Mouse (Mus musculus): ENCODE measurements at regions not wholly inside any gene's neighbourhood (a gene's known extent, or its start where the extent isn't known, plus 50 kb on each side); places are given as distances from the start of the nearest gene placed in this dataset.

DNA sequence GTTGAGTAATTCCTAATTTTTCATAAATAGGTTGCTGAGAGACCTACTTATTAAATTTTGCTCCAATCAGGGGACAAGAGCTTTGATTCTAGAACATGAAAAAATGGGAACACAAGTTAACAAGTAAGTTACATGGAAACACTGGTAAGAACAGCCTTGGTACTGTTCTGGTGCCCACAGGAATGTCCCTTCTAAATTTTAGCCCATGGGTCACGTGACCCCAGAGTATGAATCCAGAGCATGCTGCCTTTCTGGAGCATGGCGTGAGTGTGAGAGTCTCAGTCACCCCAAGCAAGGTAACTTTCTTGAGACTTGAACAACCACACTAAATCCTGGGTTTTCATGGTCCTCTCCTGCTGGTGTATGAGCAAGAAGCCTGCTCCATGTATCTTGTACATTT lies 263.7 kb upstream of the Actbl2 start:
- no peaks in the 10 kb centered on the region for H3K36me3 ChIP-seq
- H3K4me2 ChIP-seq, result no peak overlapping the region
- WGBS, result 75% methylated on average over 2 of the region's 2 CpGs
- H3K9me3 ChIP-seq (replicated peaks), result no peaks in the 10 kb centered on the region
- H3K9ac ChIP-seq, result no peak overlapping the region
- no peak for ATAC-seq (ENCODE audit: insufficient number of reproducible peaks, low FRiP score)
- no peaks in the 10 kb centered on the region for H3K27me3 ChIP-seq (replicated peaks)
- no peak overlapping the region for H3K4me3 ChIP-seq
- no peaks in the 10 kb centered on the region for H3K4me1 ChIP-seq (replicated peaks)
- no peak overlapping the region for H3K27ac ChIP-seq (ENCODE audit: poor library complexity, severe bottlenecking)

DNA sequence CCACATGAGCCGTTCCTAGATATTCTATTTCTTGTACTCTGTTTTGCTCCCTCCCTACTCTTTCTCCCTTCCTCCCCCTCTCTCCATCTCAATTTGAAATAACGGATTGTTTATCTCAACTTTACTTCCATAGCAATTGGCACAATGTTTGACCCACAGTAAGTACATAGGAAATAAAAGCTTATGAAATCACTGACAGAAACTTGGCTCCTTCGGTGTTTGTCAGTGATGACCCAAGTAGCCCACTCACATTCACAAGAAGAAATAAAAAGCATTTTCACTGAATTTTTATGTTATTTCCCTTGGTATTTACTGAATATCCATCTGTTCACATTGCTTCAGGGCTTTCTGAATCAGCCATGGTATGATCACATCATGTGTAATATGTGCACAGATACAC lies 260.2 kb upstream of the Actbl2 start:
- H3K27ac ChIP-seq (ENCODE audit: poor library complexity, severe bottlenecking), result no peak overlapping the region
- H3K27me3 ChIP-seq (replicated peaks), result no peaks in the 10 kb centered on the region
- no peak overlapping the region for H3K4me3 ChIP-seq
- H3K4me2 ChIP-seq, result no peak overlapping the region
- no peaks in the 10 kb centered on the region for H3K36me3 ChIP-seq
- H3K9ac ChIP-seq, result no peak overlapping the region
- H3K9me3 ChIP-seq (replicated peaks), result no peaks in the 10 kb centered on the region
- H3K4me1 ChIP-seq (replicated peaks), result no peaks in the 10 kb centered on the region
- 76% methylated on average over 3 of the region's 3 CpGs for WGBS
- ATAC-seq (ENCODE audit: insufficient number of reproducible peaks, low FRiP score), result no peak

DNA sequence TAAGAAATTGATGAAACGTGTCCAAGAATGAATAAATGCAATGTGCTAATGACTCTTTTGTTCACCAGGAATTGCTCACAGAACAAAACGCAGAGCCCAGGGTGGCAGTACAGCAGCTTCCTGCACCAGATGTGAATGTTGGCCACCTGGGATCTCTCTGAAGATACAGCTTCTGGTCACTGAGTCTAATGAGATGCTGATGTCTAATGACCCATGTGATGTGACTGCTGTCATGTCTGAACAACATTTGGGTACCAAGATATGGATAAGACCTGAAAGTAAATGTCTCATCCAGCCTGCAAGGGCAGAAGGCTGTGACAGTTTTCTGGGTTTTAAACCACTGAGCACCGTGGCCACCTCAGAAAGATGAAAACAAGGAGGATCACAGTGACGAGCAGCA lies 252.1 kb upstream of the Actbl2 start:
- Histone ChIP-seq H3K9me3 (replicated peaks) (no peaks in the 10 kb centered on the region), H3K4me3 (no peak overlapping the region), H3K9ac (no peak overlapping the region), H3K4me2 (no peak overlapping the region), H3K36me3 (no peaks in the 10 kb centered on the region), H3K4me1 (replicated peaks) (no peaks in the 10 kb centered on the region), H3K27me3 (replicated peaks) (no peaks in the 10 kb centered on the region), H3K27ac (ENCODE audit: poor library complexity, severe bottlenecking) (no peak overlapping the region)
- WGBS, result 68% methylated on average over 4 of the region's 4 CpGs
- ATAC-seq (ENCODE audit: insufficient number of reproducible peaks, low FRiP score), result no peak

DNA sequence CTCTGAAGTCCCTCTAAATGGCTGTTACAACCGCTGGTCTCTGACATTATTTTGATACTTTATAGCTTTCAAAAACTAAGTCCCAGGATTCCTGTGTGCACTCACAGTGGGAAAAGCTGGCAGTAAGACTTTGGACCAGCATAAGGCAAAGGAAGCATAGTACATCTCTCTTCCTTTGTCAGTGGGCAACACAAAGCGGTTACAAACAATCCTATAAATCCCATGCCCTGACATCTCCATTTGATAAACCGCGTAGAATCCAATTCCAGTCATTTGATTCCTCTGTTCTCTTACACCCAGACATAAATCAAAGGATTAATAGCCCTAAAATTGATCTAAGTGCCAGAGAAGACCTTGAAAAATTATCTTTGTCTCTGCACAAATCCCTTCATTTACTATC lies 240.7 kb upstream of the Actbl2 start:
- H3K36me3 ChIP-seq, result no peaks in the 10 kb centered on the region
- H3K4me3 ChIP-seq, result no peak overlapping the region
- no peak overlapping the region for H3K4me2 ChIP-seq
- no peaks in the 10 kb centered on the region for H3K4me1 ChIP-seq (replicated peaks)
- H3K9ac ChIP-seq, result no peak overlapping the region
- WGBS, result 80% methylated on average over 4 of the region's 4 CpGs
- ATAC-seq (ENCODE audit: insufficient number of reproducible peaks, low FRiP score), result no peak
- H3K27ac ChIP-seq (ENCODE audit: poor library complexity, severe bottlenecking), result no peak overlapping the region
- H3K27me3 ChIP-seq (replicated peaks), result no peaks in the 10 kb centered on the region
- H3K9me3 ChIP-seq (replicated peaks), result no peaks in the 10 kb centered on the region

DNA sequence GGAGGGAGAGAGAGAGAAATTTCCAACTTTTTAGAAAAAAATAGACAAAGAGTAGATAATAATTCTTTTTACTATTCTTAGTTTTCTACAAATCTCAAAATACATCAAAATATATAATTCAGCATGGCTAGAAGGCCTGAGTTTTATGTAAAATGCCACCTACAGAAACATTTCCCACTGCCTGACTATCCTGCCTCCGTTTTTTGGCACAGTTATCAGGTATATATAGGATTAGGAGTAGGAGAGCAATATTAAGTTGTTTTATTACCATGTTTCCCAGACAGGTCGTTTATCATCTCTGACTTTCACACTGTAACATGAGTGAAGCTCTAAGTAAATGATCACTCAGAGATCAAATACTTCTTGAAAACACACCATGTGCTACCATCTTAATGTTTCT lies 224.7 kb upstream of the Actbl2 start:
- WGBS, result 55% methylated on average over 2 of the region's 2 CpGs
- Histone ChIP-seq H3K4me1 (replicated peaks) (no peaks in the 10 kb centered on the region), H3K36me3 (no peaks in the 10 kb centered on the region), H3K4me3 (no peak overlapping the region), H3K4me2 (no peak overlapping the region), H3K9ac (no peak overlapping the region), H3K27me3 (replicated peaks) (no peaks in the 10 kb centered on the region), H3K27ac (ENCODE audit: poor library complexity, severe bottlenecking) (no peak overlapping the region), H3K9me3 (replicated peaks) (no peaks in the 10 kb centered on the region)
- ATAC-seq (ENCODE audit: insufficient number of reproducible peaks, low FRiP score), result no peak

DNA sequence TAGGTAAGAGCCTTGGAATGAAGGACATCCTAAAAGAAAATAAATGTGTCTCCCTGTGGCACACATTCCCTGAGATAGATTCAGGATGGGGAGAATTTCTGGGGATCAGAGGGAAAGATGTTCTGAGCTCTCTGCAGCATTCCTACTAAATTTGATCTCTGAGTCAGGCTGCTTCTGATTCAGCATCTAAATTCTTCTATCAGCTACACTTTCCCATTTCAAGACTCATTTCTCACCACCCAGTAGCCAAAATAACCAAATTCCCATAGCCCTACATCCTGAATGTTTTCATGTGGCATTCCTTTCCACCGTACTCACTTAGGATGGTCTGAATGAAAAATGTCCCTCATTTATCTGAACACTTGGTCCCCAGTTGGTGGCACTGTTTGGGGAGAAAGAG lies 223.2 kb upstream of the Actbl2 start:
- Histone ChIP-seq H3K9ac (no peak overlapping the region), H3K9me3 (replicated peaks) (no peaks in the 10 kb centered on the region), H3K27ac (ENCODE audit: poor library complexity, severe bottlenecking) (no peak overlapping the region), H3K4me1 (replicated peaks) (no peaks in the 10 kb centered on the region), H3K4me3 (no peak overlapping the region), H3K27me3 (replicated peaks) (no peaks in the 10 kb centered on the region), H3K4me2 (no peak overlapping the region), H3K36me3 (no peaks in the 10 kb centered on the region)
- 71% methylated on average over 1 of the region's 1 CpGs for WGBS
- no peak for ATAC-seq (ENCODE audit: insufficient number of reproducible peaks, low FRiP score)

DNA sequence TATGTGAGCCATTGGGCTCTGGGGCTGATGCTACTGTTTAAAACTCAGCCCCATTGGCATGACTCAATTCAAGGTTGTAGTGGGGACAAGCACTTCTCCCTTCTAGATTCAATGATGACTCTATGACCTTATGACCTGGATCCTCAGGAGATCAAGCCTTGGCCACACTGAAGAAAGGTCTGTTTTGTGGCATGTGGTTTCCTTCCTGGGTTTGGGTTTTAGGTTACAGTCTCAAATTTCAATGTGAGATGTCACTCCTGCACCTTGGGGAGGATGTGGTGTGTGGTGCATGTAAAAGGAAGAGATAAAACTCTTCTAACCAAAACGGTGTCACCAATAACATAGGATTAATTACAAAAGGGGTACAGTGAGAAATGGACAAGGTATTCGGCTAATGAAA lies 211.2 kb upstream of the Actbl2 start:
- 53% methylated on average over 2 of the region's 2 CpGs for WGBS
- Histone ChIP-seq H3K4me1 (replicated peaks) (peaks cover 10% of the 10 kb centered on the region; the same call in 1 of the 2 replicates), H3K27me3 (replicated peaks) (no peaks in the 10 kb centered on the region), H3K9me3 (replicated peaks) (no peaks in the 10 kb centered on the region), H3K9ac (no peak overlapping the region), H3K36me3 (no peaks in the 10 kb centered on the region), H3K4me2 (no peak overlapping the region), H3K4me3 (no peak overlapping the region), H3K27ac (ENCODE audit: poor library complexity, severe bottlenecking) (no peak overlapping the region)
- ATAC-seq (ENCODE audit: insufficient number of reproducible peaks, low FRiP score), result no peak

DNA sequence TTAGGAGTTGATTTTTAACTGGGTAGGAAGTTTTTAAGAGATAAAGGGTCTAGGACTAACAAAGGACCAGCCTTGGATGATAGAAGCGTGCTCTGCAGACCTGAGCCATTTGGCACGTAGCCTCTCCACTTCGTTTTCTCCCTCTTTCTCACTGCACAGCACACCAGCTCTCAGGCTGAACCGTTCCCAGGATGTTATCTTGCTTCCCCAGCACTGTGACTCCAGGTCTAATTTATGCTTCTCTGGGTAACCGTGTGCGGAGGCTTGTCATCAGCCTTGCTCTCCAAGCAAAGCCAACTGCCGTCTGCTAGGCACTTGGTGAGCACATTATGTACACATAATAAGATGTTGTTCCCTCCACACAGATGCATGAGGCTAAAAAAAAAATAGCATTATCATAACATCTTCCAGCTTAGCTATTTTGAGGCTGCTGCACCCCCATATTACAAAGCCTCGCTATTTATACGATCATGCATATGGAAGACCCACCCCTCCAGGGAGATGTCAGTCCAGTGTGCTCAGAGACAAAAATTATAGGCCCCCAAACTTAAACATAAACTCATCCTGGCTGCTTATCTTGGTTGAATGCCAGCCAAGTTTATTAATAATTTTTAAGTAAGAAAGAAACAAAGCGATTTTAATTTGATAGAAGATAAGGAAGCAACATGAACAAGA lies 210.3 kb upstream of the Actbl2 start:
- H3K4me3 ChIP-seq, result no peak overlapping the region
- H3K27ac ChIP-seq (ENCODE audit: poor library complexity, severe bottlenecking), result peak overlapping the region; percentile 40; the same call in 1 of the 2 replicates
- no peak overlapping the region for H3K9ac ChIP-seq
- 27% methylated on average over 10 of the region's 10 CpGs for WGBS
- ATAC-seq (ENCODE audit: insufficient number of reproducible peaks, low FRiP score), result peak; percentile 80
- peaks cover 10% of the 10 kb centered on the region; the same call in 1 of the 2 replicates for H3K4me1 ChIP-seq (replicated peaks)
- 0 out of 2 replicates have a peak overlapping the region, but pooled peaks have one; percentile 16 for H3K4me2 ChIP-seq
- H3K9me3 ChIP-seq (replicated peaks), result no peaks in the 10 kb centered on the region
- no peaks in the 10 kb centered on the region for H3K36me3 ChIP-seq
- H3K27me3 ChIP-seq (replicated peaks), result no peaks in the 10 kb centered on the region

DNA sequence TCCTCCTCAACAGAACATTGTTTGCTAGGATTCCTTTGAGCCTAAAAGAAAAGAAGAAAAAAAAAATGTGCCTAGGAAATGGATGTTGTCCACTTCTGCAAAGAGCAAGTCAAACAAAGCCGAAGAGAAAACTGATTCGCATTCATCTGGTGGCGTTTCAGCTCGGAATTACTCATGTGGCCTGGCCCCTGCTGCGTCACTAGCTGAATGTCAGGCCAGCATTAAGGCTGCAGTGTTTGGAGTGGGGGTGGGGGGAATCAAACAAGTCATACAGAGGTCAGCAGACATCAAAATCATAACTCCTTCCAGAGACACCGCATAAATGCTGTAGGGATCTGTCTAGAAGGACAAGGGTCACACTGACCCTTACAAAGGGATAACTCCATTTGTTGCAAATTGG lies 204.7 kb upstream of the Actbl2 start:
- Histone ChIP-seq H3K9ac (no peak overlapping the region), H3K27ac (ENCODE audit: poor library complexity, severe bottlenecking) (0 out of 2 replicates have a peak overlapping the region, but pooled peaks have one; percentile 6), H3K4me3 (no peak overlapping the region), H3K36me3 (no peaks in the 10 kb centered on the region), H3K9me3 (replicated peaks) (peaks cover 5% of the 10 kb centered on the region; the same call in 1 of the 2 replicates), H3K4me1 (replicated peaks) (peaks cover 4% of the 10 kb centered on the region), H3K27me3 (replicated peaks) (no peaks in the 10 kb centered on the region), H3K4me2 (no peak overlapping the region)
- 42% methylated on average over 6 of the region's 6 CpGs for WGBS
- no peak for ATAC-seq (ENCODE audit: insufficient number of reproducible peaks, low FRiP score)

DNA sequence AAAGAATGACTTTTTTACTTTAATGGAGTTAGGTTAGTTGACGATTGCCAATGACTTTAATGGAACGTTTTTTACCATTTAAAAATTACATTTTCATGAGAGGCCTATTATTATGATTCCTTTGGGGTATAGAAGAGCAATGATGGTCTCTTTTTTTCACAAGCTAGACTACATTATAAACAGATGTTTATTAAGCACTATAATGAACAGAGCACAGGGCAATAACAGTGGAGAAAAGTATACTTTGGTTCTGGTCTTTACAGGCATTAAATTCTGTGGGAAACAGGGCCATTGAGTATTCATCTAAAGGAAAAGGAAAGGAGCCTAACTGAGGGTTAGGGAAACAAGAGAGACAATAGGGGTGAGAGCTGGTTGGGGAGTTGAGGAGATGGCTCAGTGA lies 199.0 kb upstream of the Actbl2 start:
- WGBS, result 77% methylated on average over 2 of the region's 2 CpGs
- Histone ChIP-seq H3K27me3 (replicated peaks) (no peaks in the 10 kb centered on the region), H3K36me3 (no peaks in the 10 kb centered on the region), H3K4me3 (no peak overlapping the region), H3K9me3 (replicated peaks) (peaks cover 5% of the 10 kb centered on the region; the same call in 1 of the 2 replicates), H3K9ac (no peak overlapping the region), H3K4me1 (replicated peaks) (no peaks in the 10 kb centered on the region), H3K27ac (ENCODE audit: poor library complexity, severe bottlenecking) (no peak overlapping the region), H3K4me2 (no peak overlapping the region)
- ATAC-seq (ENCODE audit: insufficient number of reproducible peaks, low FRiP score), result no peak

DNA sequence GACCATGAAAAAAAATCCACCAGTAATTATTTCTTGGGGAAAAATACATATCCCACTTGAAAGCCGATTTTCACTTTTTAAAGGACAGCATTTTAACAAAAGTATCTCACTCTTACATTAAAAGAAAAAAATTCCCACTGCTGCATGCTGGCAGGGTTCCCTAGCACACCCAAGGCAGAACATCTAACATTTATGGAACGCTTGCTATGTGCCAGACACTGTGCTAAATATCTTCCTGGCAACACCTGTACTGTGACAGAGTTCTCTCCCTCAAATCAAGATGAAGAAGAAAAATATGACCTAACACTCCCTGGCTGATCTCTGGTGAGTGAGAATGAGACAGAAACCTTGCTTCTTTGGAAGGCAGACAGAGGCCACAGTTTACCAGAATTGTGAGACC lies 167.1 kb upstream of the Actbl2 start:
- no peaks in the 10 kb centered on the region for H3K9me3 ChIP-seq (replicated peaks)
- H3K36me3 ChIP-seq, result no peaks in the 10 kb centered on the region
- no peaks in the 10 kb centered on the region for H3K4me1 ChIP-seq (replicated peaks)
- ATAC-seq (ENCODE audit: insufficient number of reproducible peaks, low FRiP score), result no peak
- no peak overlapping the region for H3K4me2 ChIP-seq
- 82% methylated on average over 2 of the region's 2 CpGs for WGBS
- no peaks in the 10 kb centered on the region for H3K27me3 ChIP-seq (replicated peaks)
- H3K4me3 ChIP-seq, result no peak overlapping the region
- no peak overlapping the region for H3K27ac ChIP-seq (ENCODE audit: poor library complexity, severe bottlenecking)
- H3K9ac ChIP-seq, result no peak overlapping the region

DNA sequence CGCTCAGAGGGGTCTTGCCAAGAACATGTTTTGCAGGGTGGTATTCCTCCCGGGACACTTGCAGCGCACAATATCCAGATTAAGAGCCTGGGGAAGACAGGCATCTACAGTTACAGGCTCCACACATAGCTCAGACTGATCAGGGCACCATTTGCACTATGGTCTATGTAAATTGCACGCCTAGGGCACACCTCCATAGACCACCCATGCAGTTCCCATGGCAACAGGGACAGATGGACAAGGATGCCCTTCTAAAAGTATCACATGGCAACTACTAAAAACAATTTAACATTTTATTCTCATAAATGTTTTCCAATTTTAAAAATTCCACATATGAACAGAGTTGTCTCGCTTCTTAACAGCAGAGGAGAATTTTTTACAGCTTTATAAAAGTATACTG lies 158.7 kb upstream of the Actbl2 start:
- H3K9ac ChIP-seq, result no peak overlapping the region
- H3K4me3 ChIP-seq, result no peak overlapping the region
- no peaks in the 10 kb centered on the region for H3K9me3 ChIP-seq (replicated peaks)
- H3K27me3 ChIP-seq (replicated peaks), result no peaks in the 10 kb centered on the region
- peaks cover 8% of the 10 kb centered on the region; the same call in 1 of the 2 replicates for H3K4me1 ChIP-seq (replicated peaks)
- ATAC-seq (ENCODE audit: insufficient number of reproducible peaks, low FRiP score), result no peak
- H3K27ac ChIP-seq (ENCODE audit: poor library complexity, severe bottlenecking), result no peak overlapping the region
- H3K36me3 ChIP-seq, result no peaks in the 10 kb centered on the region
- WGBS, result 83% methylated on average over 5 of the region's 5 CpGs
- H3K4me2 ChIP-seq, result no peak overlapping the region
